Mouse (Mus musculus) large intestine, adult 2 months (tissue): ENCODE measurements around the gene Cryba1. TPM values are rescaled to one million over a fixed set of nuclear protein-coding genes. Genes with fewer than 3 reads are reported as not detected.

Source experiments
- DNase-seq: peaks from one replicate; pipeline ENCODE4 v3.0.0-alpha.2; 2012; ENCODE audit warnings: low read depth, low spot score
- WGBS: fragments of 180-500 bp; shearing (Covaris S2); methylation state at CpG from one replicate; pipeline ENCODE4 v1.1.7; 2018; 5-methylcytosine and 5-hydroxymethylcytosine counted together
- polyA plus RNA-seq: library from polyadenylated mRNA; depleted of rRNA; stranded (reverse); fragments of >200 nt; gene quantifications from 2 replicates; pipeline ENCODE4 v1.2.3, GENCODE M21; 2012

Gene Cryba1
- polyA plus RNA-seq, 1 experiment = not detected

DNA sequence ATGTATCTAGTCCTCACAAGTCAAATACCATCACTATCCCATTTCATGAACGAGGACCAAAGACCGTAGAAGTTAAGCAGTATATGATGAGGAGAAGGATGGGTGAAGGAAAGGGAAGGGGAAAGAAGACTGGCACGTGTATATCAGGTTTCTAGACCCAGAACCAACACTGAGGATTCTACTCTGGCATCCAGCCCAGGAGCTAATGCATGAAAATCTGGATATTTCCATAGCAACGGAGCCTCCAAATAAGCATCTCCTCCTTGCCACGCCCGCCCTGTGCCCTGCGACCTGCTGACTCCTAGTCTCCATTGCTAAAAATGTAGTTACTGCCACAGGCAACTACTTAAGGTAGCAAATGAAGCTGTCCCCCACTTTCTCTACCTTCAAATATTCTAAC is 317 bp downstream of the Cryba1 start:
- 83% methylated on average over 7 of the region's 7 CpGs for WGBS
- no peak for DNase-seq

DNA sequence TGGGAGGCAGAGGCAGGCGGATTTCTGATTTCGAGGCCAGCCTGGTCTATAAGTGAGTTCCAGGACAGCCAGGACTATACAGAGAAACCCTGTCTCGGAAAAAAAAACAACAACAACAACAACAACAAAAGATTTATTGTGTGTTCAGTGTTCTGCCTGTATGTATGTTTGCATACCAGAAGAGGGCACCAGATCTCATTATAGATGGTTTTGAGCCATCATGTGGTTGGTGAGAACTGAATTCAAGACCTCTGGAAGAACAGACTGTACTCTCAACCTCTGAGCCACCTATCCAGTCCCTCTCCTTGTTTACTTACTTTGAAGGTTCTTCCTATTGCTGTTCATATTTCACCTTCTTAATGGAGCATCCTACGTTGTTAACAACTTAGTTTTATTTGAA is 3.7 kb downstream of the Cryba1 start:
- 89% methylated on average over 4 of the region's 4 CpGs for WGBS
- DNase-seq = no peak

DNA sequence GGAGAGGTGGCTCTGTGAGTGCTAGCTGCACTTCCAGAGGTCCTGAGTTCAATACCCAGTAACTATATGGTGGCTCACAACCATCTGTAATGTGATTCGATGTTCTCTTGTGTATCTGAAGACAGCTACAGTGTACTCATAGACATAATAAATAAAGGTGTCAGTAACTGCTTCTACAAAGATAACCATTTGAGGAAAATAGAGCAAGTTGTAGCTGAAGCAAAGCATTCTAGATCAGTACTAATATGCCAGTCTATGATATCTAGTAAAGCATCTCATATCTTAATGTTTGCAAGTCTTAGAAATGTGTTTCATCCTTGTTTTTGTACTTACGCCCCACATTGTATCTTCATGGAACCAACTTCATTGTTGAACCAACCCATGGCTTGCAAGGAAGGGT is 6.0 kb downstream of the Cryba1 start:
- DNase-seq = no peak
- 90% methylated on average over 2 of the region's 2 CpGs for WGBS

GRCm38 (mm10) chr11:77713736-77714135 is 11.3 kb downstream of the Cryba1 start:
- WGBS = 66% methylated on average over 3 of the region's 3 CpGs
- no peak for DNase-seq

DNA sequence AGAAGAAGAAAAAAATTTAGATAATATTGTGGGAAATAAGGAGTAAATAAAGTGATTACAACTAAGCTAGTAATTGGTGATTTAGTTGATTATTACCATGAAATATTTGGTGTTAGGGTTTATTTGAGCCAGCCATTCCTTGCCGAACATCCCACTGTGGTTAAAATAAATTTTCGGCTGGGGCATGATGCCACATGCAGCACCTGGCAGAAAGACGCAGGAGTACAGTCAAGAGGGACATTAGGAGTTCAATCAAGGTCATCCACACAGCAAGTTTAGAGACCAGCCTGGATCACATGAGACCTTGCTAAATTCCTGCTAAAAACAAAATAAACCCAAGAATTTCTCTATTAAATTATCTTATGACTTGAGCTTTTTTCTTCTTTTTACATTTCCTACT is 16.0 kb downstream of the Cryba1 start:
- WGBS = 47% methylated on average over 3 of the region's 3 CpGs
- DNase-seq = no peak

GRCm38 (mm10) chr11:77705920-77706319 is 19.2 kb downstream of the Cryba1 start:
- no peak for DNase-seq
- WGBS = 85% methylated on average over 3 of the region's 3 CpGs

- no peak for DNase-seq
- WGBS = 14% methylated on average over 2 of the region's 2 CpGs
Observed at GRCm38 (mm10) chr11:77697232-77697631, 27.9 kb downstream of the Cryba1 start.

- WGBS = 93% methylated on average over 3 of the region's 3 CpGs
- no peak for DNase-seq
Observed at GRCm38 (mm10) chr11:77693026-77693425, 32.1 kb downstream of the Cryba1 start.

- no peak for DNase-seq
- WGBS = under 1% methylated on average over 38 of the region's 40 CpGs
Observed at GRCm38 (mm10) chr11:77687541-77688131, 37.4 kb downstream of the Cryba1 start.

- no peak for DNase-seq
- under 1% methylated on average over 67 of the region's 76 CpGs for WGBS
Observed at GRCm38 (mm10) chr11:77686841-77687540, 38.1 kb downstream of the Cryba1 start.

DNA sequence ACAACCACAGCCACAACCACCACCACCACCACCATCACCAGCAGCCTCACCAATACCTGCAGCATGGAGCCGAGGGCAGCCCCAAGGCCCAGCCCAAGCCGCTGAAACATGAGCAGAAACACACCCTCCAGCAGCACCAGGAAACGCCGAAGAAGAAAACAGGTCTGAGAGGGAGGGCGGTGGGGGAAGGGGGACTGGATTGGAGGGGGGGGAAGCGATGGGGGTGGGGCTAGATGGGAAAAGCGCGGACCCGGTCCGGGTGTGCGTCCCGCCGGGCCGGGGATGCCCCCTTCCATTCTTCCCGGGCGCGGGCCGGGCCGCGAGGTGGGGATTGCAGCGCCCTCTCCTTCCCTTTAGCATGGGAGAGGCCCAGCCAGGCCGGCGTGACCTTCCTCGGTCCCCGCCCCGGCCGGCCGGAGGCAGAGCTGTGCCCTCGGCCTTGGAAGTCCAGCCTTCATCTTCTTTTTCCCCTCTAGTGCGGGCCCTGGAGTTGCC is 38.7 kb downstream of the Cryba1 start:
- under 1% methylated on average over 28 of the region's 30 CpGs for WGBS
- DNase-seq = no peak

GRCm38 (mm10) chr11:77685383-77686265 is 39.5 kb downstream of the Cryba1 start, which contains the start of gene Nufip2:
Gene Nufip2, plus strand, starts transcription at chr11:77686155.
- peak; percentile 93 for DNase-seq
- under 1% methylated on average over 38 of the region's 38 CpGs for WGBS

DNA sequence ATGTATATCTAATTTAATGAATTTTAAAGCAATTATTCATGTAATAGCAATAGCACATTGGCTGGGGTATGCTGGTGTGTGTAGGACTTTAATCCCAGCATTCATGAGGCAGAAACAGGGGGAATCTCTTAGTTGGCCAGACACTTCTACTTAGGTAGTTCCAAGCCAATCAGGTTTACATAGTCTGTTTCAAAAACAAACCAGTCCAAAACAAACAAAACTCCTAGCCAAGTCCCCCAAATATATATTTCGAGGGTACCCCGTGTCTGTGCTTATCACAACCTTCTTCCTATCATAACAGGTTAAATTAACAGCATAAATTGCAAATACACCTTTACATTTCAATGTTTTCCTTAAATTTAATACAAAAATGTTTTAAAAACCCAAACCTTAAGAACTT is 40.2 kb downstream of the Cryba1 start:
- 49% methylated on average over 2 of the region's 2 CpGs for WGBS
- no peak for DNase-seq

DNA sequence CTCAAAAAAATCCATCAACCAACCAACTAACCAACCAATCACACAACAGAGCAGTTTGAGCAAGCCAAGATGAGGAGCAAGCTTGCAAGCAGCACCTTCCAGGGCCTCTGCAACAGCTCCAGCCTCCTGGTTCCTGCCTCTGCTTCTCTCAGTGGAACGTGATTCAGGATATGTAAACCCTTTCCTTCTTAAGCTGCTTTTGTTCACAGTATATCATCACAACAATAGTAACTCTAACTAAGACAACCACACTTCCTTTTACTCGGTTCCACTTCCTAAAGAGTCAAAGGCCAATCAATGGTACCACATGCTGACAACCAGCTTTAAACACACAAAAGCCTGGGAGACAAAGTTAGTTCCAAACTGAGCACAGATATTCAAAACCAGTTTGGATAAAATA is 45.1 kb downstream of the Cryba1 start:
- no peak for DNase-seq
- 60% methylated on average over 2 of the region's 2 CpGs for WGBS

GRCm38 (mm10) chr11:77673428-77673991 is 51.6 kb downstream of the Cryba1 start:
- no peak for DNase-seq
- 74% methylated on average over 4 of the region's 4 CpGs for WGBS

DNA sequence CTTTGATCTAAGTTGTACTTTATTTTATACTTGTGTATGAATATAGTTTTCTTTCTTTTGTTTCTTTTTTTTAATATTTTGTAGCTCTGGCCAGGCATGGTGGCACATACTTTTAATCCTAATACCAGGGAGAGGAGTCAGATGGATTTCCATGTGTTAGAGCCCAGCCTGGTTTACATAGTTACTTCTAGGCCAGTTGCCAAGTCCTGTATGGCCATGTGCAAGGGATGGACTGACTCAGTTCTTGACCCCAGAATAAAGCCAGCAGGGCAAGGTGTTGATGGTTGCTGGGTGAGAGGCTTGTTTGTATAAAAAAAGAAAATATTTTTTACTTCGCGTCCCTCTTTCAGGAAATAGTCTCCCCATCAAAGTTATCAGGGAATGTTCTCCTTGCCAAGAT is 52.3 kb downstream of the Cryba1 start:
- 83% methylated on average over 2 of the region's 2 CpGs for WGBS
- no peak for DNase-seq
